Mouse (Mus musculus): ENCODE data around the gene Gapvd1. TPM values are rescaled to one million over a fixed set of nuclear protein-coding genes. Genes with fewer than 3 reads are reported as not detected.
A peak's percentile ranks its signal among the peaks of the same experiment; 100 is the strongest.

The Gapvd1 gene
- polyA plus RNA-seq, 1 experiment: 42.5 TPM

GRCm38 (mm10) chr2:34645851-34646540 is 109.0 kb downstream of the Gapvd1 start:
- H3K4me1 ChIP-seq (ENCODE audit: control insufficient read depth, insufficient read depth, low read length): no peaks in the 10 kb centered on the region; the same call in 1 of the 2 replicates
- WGBS: 5% methylated on average over 21 of the region's 21 CpGs
- TF ChIP-seq POLR2A (IDR thresholded peaks at IDR 0.05; ENCODE audit: borderline replicate concordance, control insufficient read depth, low read depth, low read length): no peak
- no peak for TF ChIP-seq CTCF (IDR thresholded peaks at IDR 0.05; ENCODE audit: control insufficient read depth, insufficient read depth, low read length)
- peak overlapping the region; percentile 63 for H3K4me3 ChIP-seq (replicated peaks; ENCODE audit: control insufficient read depth, low read depth, low read length)
- no peak overlapping the region for H3K27ac ChIP-seq (ENCODE audit: control insufficient read depth, insufficient read depth, low read depth, low read length, poor library complexity)

- WGBS: 52% methylated on average over 22 of the region's 22 CpGs
- H3K4me1 ChIP-seq (ENCODE audit: control insufficient read depth, insufficient read depth, low read length): no peaks in the 10 kb centered on the region; the same call in 1 of the 2 replicates
- H3K27ac ChIP-seq (ENCODE audit: control insufficient read depth, insufficient read depth, low read depth, low read length, poor library complexity): no peak overlapping the region
- TF ChIP-seq POLR2A (IDR thresholded peaks at IDR 0.05; ENCODE audit: borderline replicate concordance, control insufficient read depth, low read depth, low read length) (no peak), CTCF (IDR thresholded peaks at IDR 0.05; ENCODE audit: control insufficient read depth, insufficient read depth, low read length) (peak; percentile 67)
- H3K4me3 ChIP-seq (replicated peaks; ENCODE audit: control insufficient read depth, low read depth, low read length): no peak overlapping the region
These were observed 110.2 kb downstream of the Gapvd1 start for GRCm38 (mm10) chr2:34644571-34645526.

GRCm38 (mm10) chr2:34642351-34642750 is 112.7 kb downstream of the Gapvd1 start:
- 56% methylated on average over 2 of the region's 2 CpGs for WGBS
- Histone ChIP-seq H3K4me3 (replicated peaks; ENCODE audit: control insufficient read depth, low read depth, low read length) (no peak overlapping the region), H3K27ac (ENCODE audit: control insufficient read depth, insufficient read depth, low read depth, low read length, poor library complexity) (no peak overlapping the region), H3K4me1 (ENCODE audit: control insufficient read depth, insufficient read depth, low read length) (no peaks in the 10 kb centered on the region; the same call in 1 of the 2 replicates)
- TF ChIP-seq CTCF (IDR thresholded peaks at IDR 0.05; ENCODE audit: control insufficient read depth, insufficient read depth, low read length) (peak; percentile 85), POLR2A (IDR thresholded peaks at IDR 0.05; ENCODE audit: borderline replicate concordance, control insufficient read depth, low read depth, low read length) (no peak)

GRCm38 (mm10) chr2:34639725-34640124 is 115.3 kb downstream of the Gapvd1 start:
- no peak for TF ChIP-seq CTCF (IDR thresholded peaks at IDR 0.05; ENCODE audit: control insufficient read depth, insufficient read depth, low read length)
- no peak for TF ChIP-seq POLR2A (IDR thresholded peaks at IDR 0.05; ENCODE audit: borderline replicate concordance, control insufficient read depth, low read depth, low read length)
- H3K4me3 ChIP-seq (replicated peaks; ENCODE audit: control insufficient read depth, low read depth, low read length): no peak overlapping the region
- H3K4me1 ChIP-seq (ENCODE audit: control insufficient read depth, insufficient read depth, low read length): no peaks in the 10 kb centered on the region
- 58% methylated on average over 5 of the region's 5 CpGs for WGBS
- no peak overlapping the region for H3K27ac ChIP-seq (ENCODE audit: control insufficient read depth, insufficient read depth, low read depth, low read length, poor library complexity)

- WGBS: 8% methylated on average over 37 of the region's 37 CpGs
- no peak overlapping the region for H3K4me3 ChIP-seq (replicated peaks; ENCODE audit: control insufficient read depth, low read depth, low read length)
- TF ChIP-seq POLR2A (IDR thresholded peaks at IDR 0.05; ENCODE audit: borderline replicate concordance, control insufficient read depth, low read depth, low read length) (0 out of 2 replicates have a peak, but pooled peaks have one; percentile 19), CTCF (IDR thresholded peaks at IDR 0.05; ENCODE audit: control insufficient read depth, insufficient read depth, low read length) (peak; percentile 86)
These were observed 115.9 kb downstream of the Gapvd1 start for GRCm38 (mm10) chr2:34638955-34639650.

GRCm38 (mm10) chr2:34635249-34636165 is 119.5 kb downstream of the Gapvd1 start:
- H3K4me1 ChIP-seq (ENCODE audit: control insufficient read depth, insufficient read depth, low read length): no peaks in the 10 kb centered on the region
- no peak overlapping the region for H3K4me3 ChIP-seq (replicated peaks; ENCODE audit: control insufficient read depth, low read depth, low read length)
- 80% methylated on average over 14 of the region's 14 CpGs for whole genome bisulfite sequencing
- H3K27ac ChIP-seq (ENCODE audit: control insufficient read depth, insufficient read depth, low read depth, low read length, poor library complexity): no peak overlapping the region
- no peak for TF ChIP-seq CTCF (IDR thresholded peaks at IDR 0.05; ENCODE audit: control insufficient read depth, insufficient read depth, low read length)
- no peak for TF ChIP-seq POLR2A (IDR thresholded peaks at IDR 0.05; ENCODE audit: borderline replicate concordance, control insufficient read depth, low read depth, low read length)

More at GRCm38 (mm10) chr2:34638955-34639650, 115.9 kb downstream of the Gapvd1 start:
- no peak overlapping the region for H3K27ac ChIP-seq (ENCODE audit: control insufficient read depth, insufficient read depth, low read depth, low read length, poor library complexity)
- no peaks in the 10 kb centered on the region for H3K4me1 ChIP-seq (ENCODE audit: control insufficient read depth, insufficient read depth, low read length)

- H3K4me3 ChIP-seq (replicated peaks; ENCODE audit: control insufficient read depth, low read depth, low read length): no peak overlapping the region
- 86% methylated on average over 12 of the region's 12 CpGs for WGBS
- no peaks in the 10 kb centered on the region; the same call in 1 of the 2 replicates for H3K4me1 ChIP-seq (ENCODE audit: control insufficient read depth, insufficient read depth, low read length)
- TF ChIP-seq POLR2A (IDR thresholded peaks at IDR 0.05; ENCODE audit: borderline replicate concordance, control insufficient read depth, low read depth, low read length) (no peak), CTCF (IDR thresholded peaks at IDR 0.05; ENCODE audit: control insufficient read depth, insufficient read depth, low read length) (no peak)
- no peak overlapping the region for H3K27ac ChIP-seq (ENCODE audit: control insufficient read depth, insufficient read depth, low read depth, low read length, poor library complexity)
These were observed 123.0 kb downstream of the Gapvd1 start for GRCm38 (mm10) chr2:34632051-34632450.
